Mouse (Mus musculus) limb, embryonic 13.5 days (tissue): ENCODE data around the gene Nabp2. TPM values are rescaled to one million over a fixed set of nuclear protein-coding genes. Genes with fewer than 3 reads are reported as not detected.

ENCODE experiments used
- ATAC-seq: fragments of 200-750 bp; cut with Nextera tagmentation; 2 replicates; pipeline ENCODE4 v1.8.0; 2017; ENCODE audit warnings: low read depth, moderate number of reproducible peaks, moderate TSS enrichment; ENCODE audit not compliant: low FRiP score
- H3K27ac ChIP-seq: fragments of 300-500 bp; sonication (generic); 2 replicates; pipeline ENCODE4 v1.5.1; 2015; ENCODE audit warnings: inconsistent platforms, mild to moderate bottlenecking, moderate library complexity
- H3K27me3 ChIP-seq: fragments of 300-500 bp; sonication (generic); 2 replicates; pipeline ENCODE4 v1.6.1; 2015; ENCODE audit warnings: mild to moderate bottlenecking, inconsistent platforms
- H3K36me3 ChIP-seq: fragments of 300-500 bp; sonication (generic); 2 replicates; pipeline ENCODE4 v1.6.1; 2015; ENCODE audit warnings: inconsistent platforms, mild to moderate bottlenecking, moderate library complexity
- H3K4me1 ChIP-seq: fragments of 300-500 bp; sonication (generic); 2 replicates; pipeline ENCODE4 v1.6.1; 2015; ENCODE audit warnings: inconsistent platforms
- H3K4me2 ChIP-seq: fragments of 300-500 bp; sonication (generic); replicated peaks from 2 replicates; pipeline ENCODE4 v1.6.1; 2015; ENCODE audit warnings: inconsistent platforms, mild to moderate bottlenecking, moderate library complexity
- H3K4me3 ChIP-seq: fragments of 300-500 bp; sonication (generic); 2 replicates; pipeline ENCODE4 v1.5.1; 2015; ENCODE audit warnings: moderate library complexity, mild to moderate bottlenecking, inconsistent platforms
- H3K9ac ChIP-seq: fragments of 300-500 bp; sonication (generic); 2 replicates; pipeline ENCODE4 v1.6.1; 2015; ENCODE audit warnings: mild to moderate bottlenecking, inconsistent platforms
- H3K9me3 ChIP-seq: fragments of 300-500 bp; sonication (generic); 2 replicates; pipeline ENCODE4 v1.6.1; 2016; ENCODE audit warnings: inconsistent platforms
- WGBS: fragments of 180-500 bp; shearing (Covaris S2); methylation state at CpG from one replicate; pipeline ENCODE4 v1.1.7; 2015; 5-methylcytosine and 5-hydroxymethylcytosine counted together
- polyA plus RNA-seq: library from polyadenylated mRNA; unstranded; fragments of >200 nt; fragmentation: Nextera tagmentation; extraction: Ambion mirVana; gene quantifications from 2 replicates; pipeline ENCODE4 v1.2.1, GENCODE M21; 2015

Gene Nabp2
- polyA plus RNA-seq, 1 experiment from 2014 or later, result 60.6 TPM

GRCm38 (mm10) chr10:128442718-128443117, 31.4 kb upstream of the Nabp2 start:
- no peak overlapping the region for H3K27ac ChIP-seq
- 96% methylated on average over 1 of the region's 1 CpGs for WGBS

DNA sequence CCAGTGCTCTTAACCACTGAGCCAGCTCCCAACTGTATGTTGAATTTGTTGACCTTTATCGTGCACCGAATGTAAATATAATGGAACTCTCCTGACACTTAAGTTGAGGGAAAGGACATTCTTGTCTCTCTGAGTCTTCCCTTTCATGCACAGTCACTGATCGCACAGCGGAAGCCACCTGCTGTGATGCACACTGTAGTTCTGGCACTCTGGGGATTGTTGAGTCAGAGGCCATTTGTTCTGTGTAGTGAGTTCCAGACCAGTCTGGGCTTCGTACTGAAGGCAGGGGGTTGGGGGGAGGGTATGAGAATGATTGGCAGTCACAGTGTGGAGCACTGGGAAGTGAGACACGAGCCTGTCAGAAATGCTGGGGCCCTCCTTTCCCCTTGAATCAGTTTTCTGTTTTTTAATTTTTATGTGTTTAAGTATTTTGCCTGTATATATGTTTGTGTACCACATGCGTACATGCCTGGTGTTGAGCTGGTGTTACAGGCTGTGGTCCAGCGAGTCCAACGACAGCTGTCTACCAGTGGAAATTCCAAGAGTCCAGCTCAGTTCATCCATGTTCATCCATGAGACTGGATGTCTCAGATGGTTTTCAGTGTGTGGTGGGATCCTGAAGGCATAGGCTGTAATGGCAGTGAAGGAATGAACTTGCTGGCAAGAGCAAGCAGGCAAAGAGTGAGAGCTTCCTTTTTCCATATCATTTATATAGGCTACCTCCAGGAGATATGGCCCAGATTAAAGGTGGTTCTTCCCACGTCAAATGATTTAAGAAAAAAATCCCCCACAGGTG, 30.2 kb upstream of the Nabp2 start:
- H3K36me3 ChIP-seq, result peaks cover 58% of the 10 kb centered on the region
- H3K4me1 ChIP-seq, result no peaks in the 10 kb centered on the region
- no peak overlapping the region for H3K9ac ChIP-seq
- WGBS, result 90% methylated on average over 10 of the region's 10 CpGs
- ATAC-seq, result no peak
- no peaks in the 10 kb centered on the region for H3K9me3 ChIP-seq
- H3K27me3 ChIP-seq, result no peaks in the 10 kb centered on the region
- no peak overlapping the region for H3K27ac ChIP-seq
- no peak overlapping the region for H3K4me2 ChIP-seq
- H3K4me3 ChIP-seq, result no peak overlapping the region

More at GRCm38 (mm10) chr10:128442718-128443117, 31.4 kb upstream of the Nabp2 start:
- ATAC-seq, result no peak
- H3K4me3 ChIP-seq, result no peak overlapping the region
- no peak overlapping the region for H3K4me2 ChIP-seq
- no peaks in the 10 kb centered on the region for H3K27me3 ChIP-seq
- H3K9me3 ChIP-seq, result no peaks in the 10 kb centered on the region
- H3K4me1 ChIP-seq, result no peaks in the 10 kb centered on the region
- H3K9ac ChIP-seq, result no peak overlapping the region
- H3K36me3 ChIP-seq, result peaks cover 46% of the 10 kb centered on the region

DNA sequence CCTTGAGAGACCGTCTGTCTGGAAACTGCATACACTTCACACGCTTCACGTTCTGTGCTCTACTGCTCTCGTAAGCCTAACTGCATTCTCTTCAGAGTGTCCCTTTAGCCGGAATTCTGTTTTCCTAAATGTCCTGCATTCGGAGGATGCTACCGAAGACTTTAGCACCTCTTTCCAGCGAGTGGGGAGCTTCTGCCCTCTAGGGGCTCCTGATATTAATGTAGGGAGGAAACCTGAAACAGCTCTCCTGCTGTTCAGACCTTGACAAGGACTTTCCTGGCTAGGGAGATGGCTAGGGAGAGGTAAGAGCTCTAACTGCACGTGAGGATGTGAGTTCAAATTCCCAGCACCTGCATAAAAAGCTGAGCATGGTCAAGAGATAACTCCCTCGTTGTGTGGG, 29.1 kb upstream of the Nabp2 start:
- Histone ChIP-seq H3K36me3 (peaks cover 69% of the 10 kb centered on the region), H3K9ac (no peak overlapping the region), H3K4me3 (no peak overlapping the region), H3K27ac (no peak overlapping the region), H3K4me1 (no peaks in the 10 kb centered on the region), H3K9me3 (no peaks in the 10 kb centered on the region), H3K4me2 (no peak overlapping the region), H3K27me3 (no peaks in the 10 kb centered on the region)
- WGBS, result 65% methylated on average over 10 of the region's 10 CpGs
- no peak for ATAC-seq

DNA sequence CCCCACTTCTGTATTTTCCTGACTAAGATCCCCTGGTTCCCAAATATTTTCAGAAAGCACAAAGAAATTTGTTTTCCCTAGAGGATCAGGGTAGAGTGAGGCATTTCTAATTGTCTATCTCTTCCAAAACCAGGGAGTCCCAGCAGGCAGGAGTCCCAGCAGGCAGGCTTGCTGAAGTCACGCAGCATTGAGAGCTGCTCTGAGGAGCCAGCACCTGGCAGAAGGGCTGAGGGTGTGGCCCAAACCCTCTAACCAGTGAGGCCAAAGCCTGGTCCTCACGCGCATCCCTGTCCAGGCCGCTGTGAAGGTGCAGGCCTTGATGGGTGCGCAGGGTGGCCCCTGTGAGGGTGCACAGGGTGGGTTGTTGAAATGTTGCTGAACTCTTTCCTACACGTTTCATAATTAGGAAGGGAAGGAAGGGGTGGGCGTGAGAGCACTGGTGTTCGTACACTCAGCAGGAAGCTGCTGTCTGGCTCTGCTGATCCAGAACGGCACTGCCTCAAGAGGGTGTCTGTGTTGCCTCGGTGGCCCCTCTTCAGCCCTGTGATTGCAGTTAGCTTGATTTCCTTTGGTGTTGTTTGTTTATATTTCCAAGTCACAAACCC, 27.5 kb upstream of the Nabp2 start:
- no peak overlapping the region for H3K9ac ChIP-seq
- H3K27me3 ChIP-seq, result no peaks in the 10 kb centered on the region
- peaks cover 83% of the 10 kb centered on the region for H3K36me3 ChIP-seq
- 60% methylated on average over 10 of the region's 10 CpGs for WGBS
- H3K4me3 ChIP-seq, result no peak overlapping the region
- no peaks in the 10 kb centered on the region for H3K4me1 ChIP-seq
- H3K4me2 ChIP-seq, result no peak overlapping the region
- H3K9me3 ChIP-seq, result no peaks in the 10 kb centered on the region
- H3K27ac ChIP-seq, result no peak overlapping the region
- ATAC-seq, result no peak

DNA sequence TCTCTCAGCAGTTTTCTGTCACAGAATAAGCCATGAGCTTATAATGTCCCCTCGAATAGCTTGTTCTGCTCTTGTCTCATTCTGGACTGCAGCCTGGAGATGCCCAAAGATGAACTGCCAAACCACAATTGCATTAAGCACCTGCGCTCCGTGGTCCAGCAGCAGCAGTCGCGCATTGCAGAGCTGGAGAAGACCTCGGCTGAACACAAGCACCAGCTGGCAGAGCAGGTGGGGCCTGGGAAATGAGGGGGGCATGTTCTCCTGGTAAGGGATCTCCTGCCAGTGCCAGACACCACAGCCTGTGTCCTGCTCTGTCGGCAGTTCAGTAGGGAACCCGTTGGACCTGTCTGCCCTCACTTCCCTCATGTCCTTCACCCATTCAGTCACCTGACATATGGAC, 25.1 kb upstream of the Nabp2 start:
- Histone ChIP-seq H3K4me2 (no peak overlapping the region), H3K27me3 (no peaks in the 10 kb centered on the region), H3K4me3 (no peak overlapping the region), H3K4me1 (no peaks in the 10 kb centered on the region), H3K9me3 (no peaks in the 10 kb centered on the region), H3K9ac (no peak overlapping the region), H3K36me3 (peaks cover 85% of the 10 kb centered on the region), H3K27ac (no peak overlapping the region)
- no peak for ATAC-seq
- 93% methylated on average over 8 of the region's 8 CpGs for WGBS

- no peaks in the 10 kb centered on the region for H3K4me1 ChIP-seq
- no peak for ATAC-seq
- 87% methylated on average over 5 of the region's 5 CpGs for WGBS
- H3K4me2 ChIP-seq, result no peak overlapping the region
- H3K36me3 ChIP-seq, result peaks cover 85% of the 10 kb centered on the region
- no peak overlapping the region for H3K4me3 ChIP-seq
- H3K9me3 ChIP-seq, result no peaks in the 10 kb centered on the region
- no peaks in the 10 kb centered on the region for H3K27me3 ChIP-seq
- H3K27ac ChIP-seq, result no peak overlapping the region
- no peak overlapping the region for H3K9ac ChIP-seq
Measured at GRCm38 (mm10) chr10:128435873-128436272, 24.6 kb upstream of the Nabp2 start.

DNA sequence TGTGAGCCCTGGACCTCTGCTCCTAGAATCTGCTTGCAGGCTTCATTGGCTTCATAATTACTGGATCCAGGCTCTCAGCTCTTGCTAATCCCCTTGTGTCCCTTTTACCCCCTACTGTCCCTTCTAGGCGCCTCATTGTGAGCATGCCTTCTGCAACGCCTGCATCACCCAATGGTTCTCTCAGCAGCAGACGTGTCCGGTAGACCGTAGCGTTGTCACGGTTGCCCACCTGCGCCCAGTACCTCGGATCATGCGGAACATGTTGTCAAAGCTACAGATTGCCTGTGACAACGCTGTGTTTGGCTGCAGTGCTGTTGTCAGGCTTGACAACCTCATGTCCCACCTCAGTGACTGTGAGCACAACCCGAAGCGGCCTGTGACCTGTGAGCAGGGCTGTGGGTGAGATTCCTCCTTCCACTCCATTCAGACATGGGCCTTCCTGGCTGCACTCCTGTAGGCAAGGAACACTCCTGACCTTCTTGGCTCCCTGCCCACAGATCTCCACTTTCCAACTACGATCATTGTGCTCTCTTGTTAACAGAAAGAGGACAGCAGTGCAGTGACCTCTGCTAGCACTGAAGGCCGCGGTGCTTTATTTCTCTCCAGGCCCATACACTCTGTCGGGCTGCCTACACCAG, 24.0 kb upstream of the Nabp2 start:
- Histone ChIP-seq H3K4me3 (no peak overlapping the region), H3K27me3 (no peaks in the 10 kb centered on the region), H3K36me3 (peaks cover 85% of the 10 kb centered on the region), H3K27ac (no peak overlapping the region), H3K9me3 (no peaks in the 10 kb centered on the region), H3K4me1 (no peaks in the 10 kb centered on the region), H3K9ac (no peak overlapping the region), H3K4me2 (no peak overlapping the region)
- 90% methylated on average over 17 of the region's 17 CpGs for WGBS
- ATAC-seq, result no peak

DNA sequence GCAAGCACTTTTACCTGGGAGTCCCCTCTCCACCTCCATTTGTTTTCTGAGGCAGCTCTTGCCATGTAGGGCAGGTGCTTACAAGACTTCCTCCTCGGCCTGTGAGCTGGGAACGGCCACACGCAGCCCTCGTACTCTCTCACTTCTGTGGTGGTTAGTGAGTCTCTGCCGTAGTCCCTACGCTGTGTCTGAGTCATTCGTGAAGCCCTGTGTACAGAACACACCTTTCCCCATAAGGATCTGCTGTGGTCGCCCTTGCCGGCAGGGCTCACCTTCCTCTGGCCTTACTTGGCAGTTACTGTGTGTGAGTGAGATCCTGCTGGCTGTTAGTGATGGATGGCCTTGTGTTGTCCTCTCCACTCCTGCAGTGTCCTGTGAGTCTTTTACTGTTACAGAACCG, 23.4 kb upstream of the Nabp2 start:
- Histone ChIP-seq H3K27ac (no peak overlapping the region), H3K4me1 (no peaks in the 10 kb centered on the region), H3K36me3 (peaks cover 85% of the 10 kb centered on the region)

DNA sequence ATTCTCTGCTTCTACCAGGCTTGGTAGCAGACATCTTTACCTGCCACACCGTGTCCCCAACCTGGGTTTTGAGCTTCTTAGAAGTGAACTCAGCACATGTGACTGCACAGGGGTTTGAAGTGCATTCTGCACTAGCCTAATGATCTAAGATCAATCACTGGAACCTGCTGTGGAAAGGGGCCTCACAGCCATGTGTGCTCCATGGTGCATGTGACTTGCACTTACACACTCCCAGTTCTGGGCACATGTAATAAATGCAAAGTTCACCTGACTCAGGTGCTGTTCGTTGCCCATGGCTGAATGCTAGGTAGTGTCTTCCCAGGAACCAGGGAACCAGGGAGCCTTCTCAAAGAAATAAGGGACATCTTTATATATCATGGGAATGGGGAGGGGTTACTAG, 22.1 kb upstream of the Nabp2 start:
- Histone ChIP-seq H3K36me3 (peaks cover 86% of the 10 kb centered on the region), H3K4me3 (no peak overlapping the region), H3K27me3 (no peaks in the 10 kb centered on the region), H3K9ac (no peak overlapping the region), H3K27ac (no peak overlapping the region), H3K4me1 (no peaks in the 10 kb centered on the region), H3K4me2 (no peak overlapping the region), H3K9me3 (no peaks in the 10 kb centered on the region)
- no peak for ATAC-seq
- WGBS, result 95% methylated on average over 2 of the region's 2 CpGs

More for the DNA sequence above, 23.4 kb upstream of the Nabp2 start:
- WGBS, result 89% methylated on average over 10 of the region's 10 CpGs
- Histone ChIP-seq H3K27me3 (no peaks in the 10 kb centered on the region), H3K4me2 (no peak overlapping the region), H3K9ac (no peak overlapping the region), H3K9me3 (no peaks in the 10 kb centered on the region), H3K4me3 (no peak overlapping the region)
- no peak for ATAC-seq

DNA sequence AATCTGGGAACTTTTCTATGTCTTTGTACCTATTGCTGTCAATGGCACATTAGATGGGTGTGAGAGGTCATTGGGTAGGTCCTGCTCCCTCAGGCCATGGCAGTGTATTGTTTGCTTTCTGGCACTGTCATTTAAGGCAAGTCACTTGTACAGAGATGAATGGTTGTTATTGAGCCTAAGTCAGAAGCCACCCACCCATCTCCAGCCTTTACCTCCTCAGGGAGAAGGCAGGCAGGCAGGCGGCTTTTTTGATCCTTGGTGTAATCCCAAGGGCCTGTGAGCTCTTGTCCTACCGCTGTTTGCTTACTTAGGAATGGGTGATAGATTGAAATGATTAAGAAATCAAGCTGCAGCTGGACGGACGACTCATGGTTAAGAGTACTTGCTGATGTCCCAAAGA, 18.2 kb upstream of the Nabp2 start:
- ATAC-seq, result no peak
- Histone ChIP-seq H3K27ac (no peak overlapping the region), H3K27me3 (no peaks in the 10 kb centered on the region), H3K9me3 (no peaks in the 10 kb centered on the region), H3K36me3 (peaks cover 68% of the 10 kb centered on the region), H3K9ac (no peak overlapping the region), H3K4me3 (no peak overlapping the region), H3K4me2 (no peak overlapping the region), H3K4me1 (no peaks in the 10 kb centered on the region)
- 82% methylated on average over 4 of the region's 4 CpGs for WGBS

- Histone ChIP-seq H3K4me1 (no peaks in the 10 kb centered on the region), H3K27me3 (no peaks in the 10 kb centered on the region), H3K27ac (no peak overlapping the region), H3K36me3 (peaks cover 67% of the 10 kb centered on the region), H3K9me3 (no peaks in the 10 kb centered on the region), H3K9ac (no peak overlapping the region), H3K4me3 (no peak overlapping the region), H3K4me2 (no peak overlapping the region)
- no peak for ATAC-seq
- 90% methylated on average over 5 of the region's 5 CpGs for WGBS
Measured at GRCm38 (mm10) chr10:128429052-128429451, 17.8 kb upstream of the Nabp2 start.

GRCm38 (mm10) chr10:128425260-128425659, 14.0 kb upstream of the Nabp2 start:
- no peak overlapping the region for H3K4me2 ChIP-seq
- H3K27me3 ChIP-seq, result no peaks in the 10 kb centered on the region
- no peak overlapping the region for H3K27ac ChIP-seq
- H3K9ac ChIP-seq, result no peak overlapping the region
- ATAC-seq, result no peak
- H3K4me3 ChIP-seq, result no peak overlapping the region
- WGBS, result 81% methylated on average over 3 of the region's 3 CpGs
- H3K36me3 ChIP-seq, result peaks cover 80% of the 10 kb centered on the region
- no peaks in the 10 kb centered on the region for H3K9me3 ChIP-seq
- H3K4me1 ChIP-seq, result no peaks in the 10 kb centered on the region
